Mouse (Mus musculus) hindbrain, embryonic 15.5 days (tissue): ENCODE measurements around the gene Gm42372. TPM values are rescaled to one million over a fixed set of nuclear protein-coding genes. Genes with fewer than 3 reads are reported as not detected.
A peak's percentile ranks its signal among the peaks of the same experiment; 100 is the strongest.

Experiments used
- ATAC-seq: fragments of 200-750 bp; cut with Nextera tagmentation; 2 replicates; pipeline ENCODE4 v1.8.0; 2017; ENCODE audit warnings: low read depth, moderate number of reproducible peaks, moderate TSS enrichment; ENCODE audit not compliant: low FRiP score
- H3K27ac ChIP-seq: fragments of 300-500 bp; sonication (generic); replicated peaks from 2 replicates; pipeline ENCODE4 v1.5.1; 2015; ENCODE audit warnings: mild to moderate bottlenecking, inconsistent platforms
- H3K27me3 ChIP-seq: fragments of 300-500 bp; sonication (generic); 2 replicates; pipeline ENCODE4 v1.6.1; 2015; ENCODE audit warnings: control low read depth, inconsistent platforms
- H3K36me3 ChIP-seq: fragments of 300-500 bp; sonication (generic); 2 replicates; pipeline ENCODE4 v1.6.1; 2015; ENCODE audit warnings: control low read depth, inconsistent platforms
- H3K4me1 ChIP-seq: fragments of 300-500 bp; sonication (generic); replicated peaks from 2 replicates; pipeline ENCODE4 v1.6.1; 2015; ENCODE audit warnings: control low read depth, inconsistent platforms
- H3K4me2 ChIP-seq: fragments of 300-500 bp; sonication (generic); 2 replicates; pipeline ENCODE4 v1.6.1; 2015; ENCODE audit warnings: moderate library complexity, mild to moderate bottlenecking, inconsistent platforms
- H3K4me3 ChIP-seq: fragments of 300-500 bp; sonication (generic); 2 replicates; pipeline ENCODE4 v1.5.1; 2015; ENCODE audit warnings: mild to moderate bottlenecking, inconsistent platforms
- H3K9ac ChIP-seq: fragments of 300-500 bp; sonication (generic); 2 replicates; pipeline ENCODE4 v1.6.1; 2015; ENCODE audit warnings: inconsistent platforms
- H3K9me3 ChIP-seq: fragments of 300-500 bp; sonication (generic); 2 replicates; pipeline ENCODE4 v1.6.1; 2016; ENCODE audit warnings: control low read depth, inconsistent platforms
- WGBS: fragments of 180-500 bp; shearing (Covaris S2); methylation state at CpG from one replicate; pipeline ENCODE4 v1.1.7; 2015; 5-methylcytosine and 5-hydroxymethylcytosine counted together
- polyA plus RNA-seq: library from polyadenylated mRNA; unstranded; fragments of >200 nt; fragmentation: Nextera tagmentation; extraction: Ambion mirVana; gene quantifications from 2 replicates; pipeline ENCODE4 v1.2.1, GENCODE M21; 2015

Gene Gm42372
- polyA plus RNA-seq, 1 experiment from 2014 or later: 5.9 TPM

DNA sequence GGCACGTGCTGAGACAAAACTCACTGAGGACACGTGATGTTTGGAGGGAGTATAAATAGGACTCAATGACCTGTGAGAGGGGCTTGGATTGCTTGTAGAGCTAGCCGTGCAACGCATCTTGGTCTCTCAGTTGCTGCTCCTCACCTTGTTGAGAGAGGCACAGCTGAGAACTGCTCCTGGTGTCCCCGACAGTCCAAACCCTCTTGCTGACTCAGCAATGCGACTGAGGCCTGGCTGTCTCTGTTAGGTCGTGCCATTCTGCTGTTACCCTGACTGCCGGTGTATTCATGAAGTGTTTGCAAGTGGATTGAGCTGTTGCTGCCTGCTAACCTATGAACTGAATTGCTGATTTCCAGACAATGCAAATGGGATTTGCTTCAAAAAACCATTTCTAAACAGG lies 6.6 kb upstream of the Gm42372 start:
- 51% methylated on average over 8 of the region's 8 CpGs for WGBS
- no peak overlapping the region for H3K4me3 ChIP-seq
- no peak for ATAC-seq

DNA sequence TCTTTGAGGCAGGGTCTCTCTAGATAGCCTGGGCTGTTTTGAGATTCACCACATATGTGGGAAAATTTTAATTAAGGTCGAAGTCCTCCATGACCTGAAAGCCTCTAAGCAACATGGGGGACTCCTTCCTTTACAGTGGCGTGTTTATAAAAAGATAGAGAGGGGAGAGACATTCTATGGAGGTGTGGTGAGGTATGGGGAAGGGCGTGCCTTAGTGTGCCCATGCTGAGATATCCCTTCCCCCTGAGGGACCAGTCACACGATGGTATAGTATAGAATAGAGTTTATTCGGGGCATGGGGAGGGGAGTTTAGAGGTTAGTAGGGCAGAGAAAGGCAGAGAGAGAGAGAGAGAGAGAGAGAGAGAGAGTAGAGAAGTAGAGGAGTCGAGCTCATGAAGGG lies 4.7 kb upstream of the Gm42372 start:
- Histone ChIP-seq H3K36me3 (no peaks in the 10 kb centered on the region), H3K9ac (no peak overlapping the region), H3K9me3 (no peaks in the 10 kb centered on the region), H3K4me3 (no peak overlapping the region), H3K4me2 (no peak overlapping the region), H3K4me1 (peaks cover 22% of the 10 kb centered on the region), H3K27me3 (no peaks in the 10 kb centered on the region), H3K27ac (no peak overlapping the region)
- 72% methylated on average over 6 of the region's 6 CpGs for WGBS
- ATAC-seq: no peak

More for the DNA sequence above, 6.6 kb upstream of the Gm42372 start:
- Histone ChIP-seq H3K4me1 (peaks cover 8% of the 10 kb centered on the region; the same call in 1 of the 2 replicates), H3K9me3 (no peaks in the 10 kb centered on the region), H3K27ac (no peak overlapping the region), H3K36me3 (no peaks in the 10 kb centered on the region), H3K9ac (no peak overlapping the region), H3K27me3 (no peaks in the 10 kb centered on the region), H3K4me2 (no peak overlapping the region)

DNA sequence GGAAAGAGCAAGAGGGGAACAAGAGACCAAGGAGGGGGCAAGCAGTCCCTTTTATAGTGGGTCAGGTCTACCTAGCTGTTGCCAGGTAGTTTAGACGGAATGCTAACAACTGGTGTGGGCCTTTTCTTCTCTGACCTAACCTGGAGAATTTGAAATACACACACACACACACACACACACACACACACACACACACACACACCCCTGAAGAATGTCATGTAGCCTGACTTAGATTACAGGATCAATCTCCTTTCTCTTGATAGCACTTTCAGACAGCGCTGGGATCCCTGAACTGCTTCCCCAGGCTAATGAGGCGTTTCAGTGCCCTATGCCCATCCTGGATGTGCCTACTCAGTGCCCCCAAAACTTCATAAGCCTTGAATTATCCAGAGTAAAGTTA lies 4.3 kb upstream of the Gm42372 start:
- no peak for ATAC-seq
- H3K27me3 ChIP-seq: no peaks in the 10 kb centered on the region
- H3K9me3 ChIP-seq: no peaks in the 10 kb centered on the region
- no peak overlapping the region for H3K4me3 ChIP-seq
- peaks cover 26% of the 10 kb centered on the region for H3K4me1 ChIP-seq
- WGBS: 95% methylated on average over 3 of the region's 3 CpGs
- no peak overlapping the region for H3K27ac ChIP-seq
- no peak overlapping the region for H3K9ac ChIP-seq
- no peaks in the 10 kb centered on the region for H3K36me3 ChIP-seq
- no peak overlapping the region for H3K4me2 ChIP-seq

DNA sequence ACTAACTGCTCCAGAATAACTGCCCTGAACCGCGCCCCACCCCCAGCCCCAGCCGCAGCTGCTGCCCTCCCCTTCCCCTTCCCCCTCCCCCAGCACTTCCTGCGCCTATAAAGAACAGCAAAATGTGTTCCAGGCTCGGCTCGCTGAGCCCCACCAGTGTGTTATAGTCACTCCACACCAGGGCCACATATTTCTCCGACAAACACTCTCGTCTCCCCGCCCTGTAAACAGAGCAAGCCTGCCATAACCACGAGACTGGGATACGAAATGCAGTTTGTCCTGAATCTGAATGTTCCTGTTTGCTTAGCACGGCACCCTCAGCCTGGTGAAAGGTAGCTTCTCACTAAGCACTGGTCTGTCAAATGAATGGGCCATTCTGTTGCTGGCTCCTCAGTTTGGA lies 2.5 kb upstream of the Gm42372 start:
- H3K9me3 ChIP-seq: no peaks in the 10 kb centered on the region
- no peak overlapping the region for H3K9ac ChIP-seq
- H3K4me3 ChIP-seq: peak overlapping the region; percentile 22
- no peaks in the 10 kb centered on the region for H3K36me3 ChIP-seq
- 8% methylated on average over 12 of the region's 12 CpGs for whole genome bisulfite sequencing
- H3K4me1 ChIP-seq: peaks cover 40% of the 10 kb centered on the region
- no peaks in the 10 kb centered on the region for H3K27me3 ChIP-seq
- H3K4me2 ChIP-seq: peak overlapping the region; percentile 49
- peak; percentile 23; the same call in 1 of the 2 replicates for ATAC-seq
- H3K27ac ChIP-seq: peak overlapping the region; percentile 68

DNA sequence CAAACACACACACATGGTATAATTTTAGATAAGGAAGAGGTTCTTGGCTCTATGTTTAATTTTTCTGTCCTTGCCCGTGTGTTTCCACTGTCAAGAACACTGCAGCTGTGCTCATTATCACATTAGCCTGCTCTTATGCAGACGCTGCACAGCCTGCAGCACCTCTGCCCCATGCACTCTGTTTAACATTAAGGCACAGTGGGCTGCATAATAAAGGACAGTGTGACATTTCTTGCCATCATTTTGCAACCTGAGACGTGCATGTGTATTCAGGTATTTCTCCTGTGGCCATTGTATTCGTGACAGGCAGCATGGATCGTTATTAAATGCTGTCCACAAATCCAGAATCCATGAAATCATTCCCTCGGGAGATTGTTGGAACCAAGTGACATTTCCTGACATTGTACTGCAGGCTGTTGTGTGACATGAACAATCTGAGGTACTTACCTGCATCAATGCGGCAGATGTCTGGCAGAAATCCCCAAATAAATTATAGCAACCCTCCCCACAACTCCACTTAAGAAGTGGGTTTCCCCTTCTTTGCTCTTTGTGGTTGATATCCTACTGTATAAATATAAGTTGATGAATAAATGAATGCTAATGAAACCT lies 4.8 kb downstream of the Gm42372 start:
- 26% methylated on average over 7 of the region's 7 CpGs for WGBS
- H3K27ac ChIP-seq: peak overlapping the region; percentile 78
- 0 out of 2 replicates have a peak overlapping the region, but pooled peaks have one; percentile 20 for H3K4me2 ChIP-seq
- H3K9me3 ChIP-seq: no peaks in the 10 kb centered on the region
- H3K27me3 ChIP-seq: no peaks in the 10 kb centered on the region
- no peaks in the 10 kb centered on the region for H3K36me3 ChIP-seq
- no peak overlapping the region for H3K4me3 ChIP-seq
- ATAC-seq: no peak
- H3K4me1 ChIP-seq: peaks cover 75% of the 10 kb centered on the region
- H3K9ac ChIP-seq: no peak overlapping the region

DNA sequence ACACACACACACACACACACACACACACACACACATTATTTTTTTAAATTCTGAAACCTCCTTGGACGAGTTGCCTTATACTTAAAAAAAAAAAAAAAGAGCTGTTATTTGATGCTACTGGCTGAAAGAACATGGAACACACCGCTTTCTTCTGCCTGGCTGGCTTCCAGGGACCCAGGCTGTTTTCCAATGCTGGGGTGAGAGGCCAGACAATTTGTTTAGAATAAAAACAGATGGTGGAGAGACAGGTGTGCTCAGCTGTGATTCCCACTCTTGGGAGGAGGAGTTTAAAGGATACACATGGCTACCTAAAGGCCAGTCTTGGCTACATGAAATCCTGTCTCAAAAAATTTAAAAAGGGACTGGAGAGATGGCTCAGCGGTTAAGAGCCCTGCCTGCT lies 5.5 kb downstream of the Gm42372 start:
- Histone ChIP-seq H3K27ac (peak overlapping the region; percentile 78), H3K4me1 (peaks cover 67% of the 10 kb centered on the region), H3K9me3 (no peaks in the 10 kb centered on the region), H3K27me3 (no peaks in the 10 kb centered on the region), H3K4me2 (no peak overlapping the region), H3K36me3 (no peaks in the 10 kb centered on the region), H3K9ac (no peak overlapping the region), H3K4me3 (no peak overlapping the region)
- WGBS: 34% methylated on average over 3 of the region's 3 CpGs
- ATAC-seq: no peak

DNA sequence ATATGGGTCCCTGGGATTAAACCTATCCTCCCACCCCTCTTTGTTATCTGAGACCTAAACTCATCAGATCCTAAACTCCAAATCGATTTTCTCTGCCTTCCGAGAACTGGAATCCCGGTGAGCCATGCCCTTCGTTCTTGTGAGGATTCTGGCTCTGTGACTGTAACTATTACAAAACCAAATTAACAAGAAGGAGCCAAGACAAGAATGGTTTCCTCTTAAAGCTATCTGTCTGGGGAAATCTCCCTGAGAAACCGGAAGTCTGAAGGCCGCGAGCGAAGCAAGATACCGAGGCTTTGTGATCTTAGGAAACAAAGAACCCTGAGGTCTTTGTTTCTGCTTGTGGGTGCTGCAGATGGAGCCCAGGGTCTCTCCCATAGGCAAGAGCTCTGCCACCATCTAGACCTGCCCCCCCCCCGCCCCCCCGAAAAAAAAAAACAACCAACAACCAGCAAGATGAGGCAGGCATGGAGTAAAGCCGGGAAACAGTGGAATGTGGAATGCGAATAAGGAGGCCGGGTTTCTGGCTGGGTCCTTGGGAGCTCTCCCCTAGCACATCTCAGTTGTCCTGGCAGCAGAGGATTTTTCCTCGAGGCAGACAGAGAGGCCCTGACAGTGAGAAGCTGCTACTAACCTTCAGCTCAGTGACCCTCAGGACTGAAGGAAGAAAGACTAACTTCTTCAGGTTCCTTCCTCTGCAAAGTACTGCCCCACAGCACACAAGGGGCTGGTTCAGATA lies 7.3 kb downstream of the Gm42372 start:
- no peak overlapping the region for H3K4me3 ChIP-seq
- H3K4me2 ChIP-seq: peak overlapping the region; percentile 6; the same call in 1 of the 2 replicates
- 27% methylated on average over 15 of the region's 15 CpGs for WGBS
- no peaks in the 10 kb centered on the region for H3K9me3 ChIP-seq
- no peak for ATAC-seq
- H3K27me3 ChIP-seq: no peaks in the 10 kb centered on the region
- H3K9ac ChIP-seq: no peak overlapping the region
- H3K36me3 ChIP-seq: no peaks in the 10 kb centered on the region
- peaks cover 69% of the 10 kb centered on the region for H3K4me1 ChIP-seq
- H3K27ac ChIP-seq: peak overlapping the region; percentile 50

DNA sequence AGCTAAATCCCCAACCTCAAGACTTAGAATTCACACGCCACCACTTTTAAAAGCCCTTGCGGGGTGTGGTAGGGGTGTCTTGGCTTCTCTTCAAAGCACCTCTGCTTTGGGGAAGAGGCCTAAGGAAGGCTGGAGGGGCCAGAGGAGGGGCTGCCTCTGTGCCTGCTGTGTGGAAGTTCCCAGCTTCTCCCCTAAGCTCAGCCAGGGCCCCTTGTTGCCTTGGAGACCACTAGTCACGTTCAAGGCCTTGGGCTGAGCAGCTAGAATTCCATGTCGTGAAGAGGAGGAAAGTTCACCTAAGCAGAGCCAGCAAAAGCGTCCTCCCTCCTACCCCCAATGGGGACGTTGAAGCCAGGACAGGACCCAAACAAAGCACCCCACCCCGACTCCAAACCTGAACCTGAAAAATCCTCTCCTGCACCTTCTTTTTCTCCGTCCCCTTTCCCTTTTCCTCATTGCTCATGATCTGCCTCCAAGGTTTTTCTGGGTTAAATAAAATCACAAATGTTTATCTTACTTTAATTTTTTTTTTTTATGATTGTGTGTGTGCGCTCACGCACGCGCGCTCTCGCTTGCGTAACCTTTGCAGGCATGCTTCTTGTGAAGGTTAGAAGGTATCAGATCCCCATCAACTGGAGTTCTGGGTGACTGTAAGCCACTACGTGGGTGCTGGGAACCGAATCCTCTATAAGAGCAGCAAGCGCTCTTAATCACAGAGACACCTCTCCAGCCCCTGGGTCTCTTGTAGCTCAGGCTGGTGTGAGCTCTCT lies 9.0 kb downstream of the Gm42372 start:
- H3K4me2 ChIP-seq: peak overlapping the region; percentile 22
- H3K9ac ChIP-seq: no peak overlapping the region
- H3K36me3 ChIP-seq: no peaks in the 10 kb centered on the region
- H3K27me3 ChIP-seq: no peaks in the 10 kb centered on the region
- 52% methylated on average over 18 of the region's 18 CpGs for WGBS
- peak; percentile 57; the same call in 1 of the 2 replicates for ATAC-seq
- peak overlapping the region; percentile 75 for H3K27ac ChIP-seq
- H3K9me3 ChIP-seq: no peaks in the 10 kb centered on the region
- peaks cover 58% of the 10 kb centered on the region for H3K4me1 ChIP-seq
- H3K4me3 ChIP-seq: no peak overlapping the region

DNA sequence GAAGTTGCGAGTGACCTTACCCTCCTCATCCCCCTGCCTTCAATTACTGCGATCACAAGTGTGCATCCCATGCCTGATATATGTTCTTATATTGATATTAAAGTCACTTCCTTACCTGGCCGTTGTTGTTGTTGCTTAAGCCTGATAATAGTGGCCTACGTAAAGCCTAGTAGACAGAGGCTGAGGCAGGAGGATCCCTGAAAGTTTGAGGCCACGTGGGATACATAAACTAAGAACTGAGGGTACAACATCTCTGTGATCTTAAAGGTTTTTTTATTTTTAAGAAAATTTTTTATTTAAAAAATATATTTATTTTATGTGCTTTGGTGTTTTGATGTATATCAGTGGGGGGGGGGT lies 9.5 kb downstream of the Gm42372 start, which contains the start of gene Ccdc8:
Gene Ccdc8, plus strand, starts transcription at position 258 of the 357 bp plus-strand sequence.
- no peaks in the 10 kb centered on the region for H3K36me3 ChIP-seq
- no peak within 1 kb of the TSS for H3K9ac ChIP-seq
- peaks cover 56% of the 10 kb centered on the region for H3K4me1 ChIP-seq
- peak within 1 kb of the TSS; percentile 36; the same call in 1 of the 2 replicates for H3K4me3 ChIP-seq
- peak within 1 kb of the TSS; percentile 44 for H3K4me2 ChIP-seq
- H3K9me3 ChIP-seq: no peaks in the 10 kb centered on the region
- peak within 1 kb of the TSS; percentile 75 for H3K27ac ChIP-seq
- 98% methylated on average over 5 of the region's 5 CpGs for WGBS
- no peaks in the 10 kb centered on the region for H3K27me3 ChIP-seq
- no peak for ATAC-seq

DNA sequence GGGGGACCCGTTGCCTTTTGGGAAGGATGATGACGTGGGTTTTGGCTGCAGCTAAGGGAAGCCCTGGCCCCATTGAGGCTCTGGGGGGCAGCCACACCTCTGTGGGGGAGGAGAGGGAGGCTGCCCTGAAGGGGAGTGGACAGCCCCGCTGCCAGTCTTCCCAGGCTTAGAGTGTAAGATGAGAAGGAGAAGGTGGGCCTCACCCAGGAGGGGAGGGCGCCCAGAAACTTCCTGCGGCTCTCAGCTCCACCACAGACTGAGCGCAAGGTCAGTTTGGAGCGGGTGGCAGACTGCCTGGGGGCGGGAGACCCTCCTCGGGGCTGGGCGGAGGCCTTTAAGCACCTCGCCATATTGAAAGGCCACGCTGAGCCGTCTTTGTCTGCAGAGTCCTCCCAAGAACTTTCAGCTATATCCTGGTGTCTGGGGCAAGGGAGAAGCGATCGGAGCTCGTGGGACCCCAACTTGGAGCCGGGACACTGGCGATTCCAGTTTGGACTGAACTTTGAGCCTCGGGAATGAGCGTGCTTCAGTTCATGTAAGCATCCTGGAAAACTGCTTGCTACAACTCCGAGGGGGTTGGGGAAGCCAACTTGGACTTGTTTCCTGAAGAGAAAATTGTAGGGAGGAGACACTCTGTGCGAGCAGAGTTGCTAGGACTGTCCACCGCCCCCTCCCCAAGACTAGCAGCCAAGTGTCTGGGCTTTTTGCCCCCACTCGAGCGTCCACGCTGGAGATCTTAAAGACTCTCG lies 10.9 kb downstream of the Gm42372 start:
- ATAC-seq: peak; percentile 75
- peak overlapping the region; percentile 64 for H3K27ac ChIP-seq
- H3K9me3 ChIP-seq: no peaks in the 10 kb centered on the region
- H3K4me3 ChIP-seq: peak overlapping the region; percentile 36
- H3K36me3 ChIP-seq: no peaks in the 10 kb centered on the region
- H3K4me2 ChIP-seq: peak overlapping the region; percentile 44
- H3K27me3 ChIP-seq: no peaks in the 10 kb centered on the region
- peak overlapping the region; percentile 36 for H3K9ac ChIP-seq
- WGBS: 9% methylated on average over 27 of the region's 27 CpGs
- H3K4me1 ChIP-seq: peaks cover 49% of the 10 kb centered on the region

DNA sequence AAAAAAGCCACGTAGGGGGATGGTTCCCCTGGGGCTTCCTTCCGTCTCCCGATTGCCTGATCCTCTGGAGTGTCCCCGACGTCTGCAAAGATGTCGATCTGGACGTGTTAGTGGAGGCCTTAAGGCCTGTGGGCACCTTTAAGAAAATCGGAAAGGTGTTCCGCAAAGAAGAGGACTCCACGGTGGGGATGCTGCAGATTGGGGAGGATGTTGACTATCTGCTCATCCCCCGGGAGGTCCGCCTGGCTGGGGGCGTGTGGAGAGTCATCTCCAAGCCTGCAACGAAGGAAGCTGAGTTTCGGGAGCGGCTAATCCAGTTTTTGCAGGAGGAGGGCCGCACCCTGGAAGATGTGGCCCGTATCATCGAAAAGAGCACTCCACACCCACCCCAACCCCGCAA lies 11.5 kb downstream of the Gm42372 start:
- Histone ChIP-seq H3K9me3 (no peaks in the 10 kb centered on the region), H3K36me3 (no peaks in the 10 kb centered on the region), H3K4me2 (peak overlapping the region; percentile 44), H3K4me3 (peak overlapping the region; percentile 36), H3K4me1 (peaks cover 47% of the 10 kb centered on the region), H3K27ac (peak overlapping the region; percentile 64), H3K9ac (peak overlapping the region; percentile 36; the same call in 1 of the 2 replicates), H3K27me3 (no peaks in the 10 kb centered on the region)
- 16% methylated on average over 20 of the region's 20 CpGs for WGBS
- ATAC-seq: no peak
